Mouse (Mus musculus) hindbrain, embryonic 15.5 days (tissue): ENCODE data around the gene P2ry10b. TPM values are rescaled to one million over a fixed set of nuclear protein-coding genes. Genes with fewer than 3 reads are reported as not detected.

Source experiments
- ATAC-seq: fragments of 200-750 bp; cut with Nextera tagmentation; 2 replicates; pipeline ENCODE4 v1.8.0; 2017; ENCODE audit warnings: low read depth, moderate number of reproducible peaks, moderate TSS enrichment; ENCODE audit not compliant: low FRiP score
- H3K27ac ChIP-seq: fragments of 300-500 bp; sonication (generic); replicated peaks from 2 replicates; pipeline ENCODE4 v1.5.1; 2015; ENCODE audit warnings: mild to moderate bottlenecking, inconsistent platforms
- H3K27me3 ChIP-seq: fragments of 300-500 bp; sonication (generic); 2 replicates; pipeline ENCODE4 v1.6.1; 2015; ENCODE audit warnings: control low read depth, inconsistent platforms
- H3K36me3 ChIP-seq: fragments of 300-500 bp; sonication (generic); 2 replicates; pipeline ENCODE4 v1.6.1; 2015; ENCODE audit warnings: control low read depth, inconsistent platforms
- H3K4me1 ChIP-seq: fragments of 300-500 bp; sonication (generic); replicated peaks from 2 replicates; pipeline ENCODE4 v1.6.1; 2015; ENCODE audit warnings: control low read depth, inconsistent platforms
- H3K4me2 ChIP-seq: fragments of 300-500 bp; sonication (generic); 2 replicates; pipeline ENCODE4 v1.6.1; 2015; ENCODE audit warnings: moderate library complexity, mild to moderate bottlenecking, inconsistent platforms
- H3K4me3 ChIP-seq: fragments of 300-500 bp; sonication (generic); 2 replicates; pipeline ENCODE4 v1.5.1; 2015; ENCODE audit warnings: mild to moderate bottlenecking, inconsistent platforms
- H3K9ac ChIP-seq: fragments of 300-500 bp; sonication (generic); 2 replicates; pipeline ENCODE4 v1.6.1; 2015; ENCODE audit warnings: inconsistent platforms
- H3K9me3 ChIP-seq: fragments of 300-500 bp; sonication (generic); 2 replicates; pipeline ENCODE4 v1.6.1; 2016; ENCODE audit warnings: control low read depth, inconsistent platforms
- WGBS: fragments of 180-500 bp; shearing (Covaris S2); methylation state at CpG from one replicate; pipeline ENCODE4 v1.1.7; 2015; 5-methylcytosine and 5-hydroxymethylcytosine counted together
- polyA plus RNA-seq: library from polyadenylated mRNA; unstranded; fragments of >200 nt; fragmentation: Nextera tagmentation; extraction: Ambion mirVana; gene quantifications from 2 replicates; pipeline ENCODE4 v1.2.1, GENCODE M21; 2015

The P2ry10b gene
- polyA plus RNA-seq: 0.24 and 0.38 TPM in 2 replicates

DNA sequence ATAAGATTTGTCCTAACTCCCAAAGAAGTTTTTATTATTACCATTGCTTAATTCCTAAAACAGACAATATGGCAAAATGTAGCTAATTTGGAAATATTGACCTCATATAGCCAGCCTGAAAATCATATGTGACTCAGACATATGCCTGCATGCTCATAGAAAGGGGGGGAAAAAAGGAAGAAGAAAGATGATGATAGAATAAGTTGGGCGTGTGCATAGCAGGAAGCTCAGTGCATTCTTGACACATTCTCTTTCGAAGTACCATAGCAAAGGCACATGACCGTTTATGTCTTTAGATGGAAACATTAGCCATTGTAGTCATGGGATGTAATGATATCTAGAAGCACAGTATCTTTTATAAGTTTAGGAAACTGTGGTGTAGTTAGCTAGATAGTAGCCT, at the start of gene P2ry10b:
Gene P2ry10b, plus strand, starts transcription at position 247 of the 400 bp plus-strand sequence.
- Histone ChIP-seq H3K27me3 (no peaks in the 10 kb centered on the region), H3K36me3 (no peaks in the 10 kb centered on the region), H3K4me1 (no peaks in the 10 kb centered on the region), H3K4me2 (no peak within 1 kb of the TSS), H3K9me3 (no peaks in the 10 kb centered on the region), H3K4me3 (no peak within 1 kb of the TSS), H3K9ac (no peak within 1 kb of the TSS), H3K27ac (no peak within 1 kb of the TSS)
- WGBS: 89% methylated on average over 3 of the region's 3 CpGs
- ATAC-seq: no peak

DNA sequence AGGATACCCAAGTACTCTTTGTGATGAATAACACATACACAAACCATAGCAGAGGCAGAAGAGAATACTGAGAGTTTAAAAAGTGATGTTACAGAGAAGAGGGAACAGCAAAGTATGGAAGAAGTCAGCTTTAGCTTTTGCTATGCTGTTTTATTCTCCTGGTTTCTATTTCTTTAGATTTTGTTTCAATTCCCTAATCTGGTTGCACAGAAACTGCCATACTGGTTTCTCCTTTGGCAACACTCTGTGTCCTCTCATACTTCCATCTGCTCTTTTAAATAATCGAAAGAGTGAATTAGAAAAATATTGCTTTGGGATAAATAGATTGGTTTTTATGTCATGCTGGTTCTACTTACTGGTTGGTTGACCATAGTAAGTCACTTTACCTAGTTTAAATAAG, 32.4 kb upstream of the P2ry10b start:
- Histone ChIP-seq H3K4me1 (no peaks in the 10 kb centered on the region), H3K9me3 (no peaks in the 10 kb centered on the region), H3K27ac (no peak overlapping the region), H3K4me2 (no peak overlapping the region), H3K27me3 (no peaks in the 10 kb centered on the region), H3K9ac (no peak overlapping the region), H3K36me3 (no peaks in the 10 kb centered on the region), H3K4me3 (no peak overlapping the region)
- 91% methylated on average over 1 of the region's 1 CpGs for WGBS
- ATAC-seq: no peak

DNA sequence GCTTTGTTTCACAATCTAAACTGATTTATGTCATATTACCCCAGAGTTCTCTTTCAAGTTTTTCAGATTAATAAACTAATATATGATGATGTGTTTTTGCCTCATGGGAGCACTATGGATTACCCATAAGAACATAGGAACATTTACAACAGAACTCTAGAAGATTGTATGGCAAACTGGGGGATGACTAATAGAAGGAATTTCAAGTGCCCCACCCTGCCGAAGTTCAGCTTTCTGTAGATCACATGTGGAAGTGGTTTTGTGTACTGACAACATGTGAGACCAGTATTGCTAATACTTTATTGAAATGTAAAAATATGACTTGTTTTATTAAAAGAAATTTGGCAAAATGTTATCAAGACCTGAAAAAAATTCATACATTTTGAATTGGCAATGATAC, 31.7 kb upstream of the P2ry10b start:
- no peaks in the 10 kb centered on the region for H3K9me3 ChIP-seq
- no peak overlapping the region for H3K27ac ChIP-seq
- no peak overlapping the region for H3K4me3 ChIP-seq
- no peaks in the 10 kb centered on the region for H3K27me3 ChIP-seq
- WGBS: 90% methylated on average over 1 of the region's 1 CpGs
- ATAC-seq: no peak
- H3K4me2 ChIP-seq: no peak overlapping the region
- no peaks in the 10 kb centered on the region for H3K36me3 ChIP-seq
- H3K9ac ChIP-seq: no peak overlapping the region
- no peaks in the 10 kb centered on the region for H3K4me1 ChIP-seq

DNA sequence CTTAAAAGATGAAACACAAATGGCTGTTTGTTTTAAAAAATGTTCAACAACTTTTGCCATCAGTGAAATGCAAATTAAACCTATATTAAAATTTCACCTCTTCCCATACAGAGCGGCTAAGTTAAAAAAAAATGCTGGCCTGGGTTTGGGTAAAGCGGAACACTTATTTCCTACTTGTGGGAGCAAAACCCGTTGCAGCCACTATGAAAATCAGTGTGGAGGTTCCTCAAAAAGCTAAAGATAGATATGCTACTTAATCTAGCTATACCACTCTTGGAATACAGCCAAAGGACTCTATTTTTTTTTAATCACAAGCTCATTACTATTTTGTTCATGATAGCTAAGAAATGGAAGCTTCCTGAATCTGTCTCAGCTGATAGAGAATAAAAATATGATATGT, 5.5 kb upstream of the P2ry10b start:
- Histone ChIP-seq H3K27ac (no peak overlapping the region), H3K9ac (no peak overlapping the region), H3K4me2 (no peak overlapping the region), H3K36me3 (no peaks in the 10 kb centered on the region), H3K4me3 (no peak overlapping the region), H3K27me3 (no peaks in the 10 kb centered on the region), H3K9me3 (no peaks in the 10 kb centered on the region), H3K4me1 (no peaks in the 10 kb centered on the region)
- 79% methylated on average over 3 of the region's 3 CpGs for WGBS
- ATAC-seq: no peak

DNA sequence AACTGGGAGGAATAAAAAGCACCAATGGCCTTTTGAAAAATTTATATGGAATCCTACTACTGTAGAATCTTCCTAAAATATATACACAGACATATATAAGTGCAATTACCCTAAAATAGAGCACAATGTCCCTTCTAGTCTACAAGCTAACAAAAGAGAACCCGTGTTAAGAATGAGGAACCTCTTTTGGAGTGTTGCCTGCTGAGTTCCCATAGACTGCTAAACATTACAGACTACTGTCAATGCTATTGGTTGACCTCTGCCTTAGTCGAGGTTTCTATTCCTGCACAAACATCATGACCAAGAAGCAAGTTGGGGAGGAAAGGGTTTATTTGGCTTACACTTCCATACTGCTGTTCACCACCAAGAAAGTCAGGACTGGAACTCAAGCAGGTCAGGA, 4.8 kb upstream of the P2ry10b start:
- no peak overlapping the region for H3K4me3 ChIP-seq
- no peaks in the 10 kb centered on the region for H3K9me3 ChIP-seq
- H3K27me3 ChIP-seq: no peaks in the 10 kb centered on the region
- no peak for ATAC-seq
- no peak overlapping the region for H3K4me2 ChIP-seq
- H3K9ac ChIP-seq: no peak overlapping the region
- WGBS: 72% methylated on average over 2 of the region's 2 CpGs
- no peaks in the 10 kb centered on the region for H3K36me3 ChIP-seq
- no peak overlapping the region for H3K27ac ChIP-seq
- H3K4me1 ChIP-seq: no peaks in the 10 kb centered on the region

DNA sequence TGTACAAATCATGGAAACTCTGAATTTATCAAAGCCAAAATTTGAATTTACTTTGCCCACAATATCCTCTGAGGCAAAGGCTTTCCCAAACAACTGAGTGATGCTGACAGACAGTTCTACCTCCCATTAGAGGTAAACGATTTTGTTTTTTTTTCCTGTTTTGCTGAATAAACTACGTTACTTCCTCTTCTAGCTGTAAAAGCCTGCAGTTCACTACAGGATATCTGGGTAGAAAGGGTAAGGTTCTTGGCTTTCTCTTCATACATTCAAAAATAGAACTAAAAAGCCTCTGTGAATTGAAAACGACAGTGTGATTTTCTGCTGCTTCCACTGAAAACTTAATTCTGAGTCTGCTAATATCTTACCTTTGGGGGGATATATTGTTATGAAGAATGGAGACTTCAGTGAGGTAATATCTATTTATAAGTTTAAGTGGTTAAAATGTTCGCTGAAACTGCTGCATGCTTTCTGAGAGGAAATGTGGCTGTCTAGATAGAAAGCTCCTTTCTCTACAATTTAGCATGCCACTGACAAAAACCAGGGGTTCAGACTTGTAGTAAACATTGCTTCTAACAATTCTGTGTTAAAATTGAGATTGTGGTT, 765 bp downstream of the P2ry10b start:
- H3K4me1 ChIP-seq: no peaks in the 10 kb centered on the region
- no peak overlapping the region for H3K9ac ChIP-seq
- H3K36me3 ChIP-seq: no peaks in the 10 kb centered on the region
- no peak overlapping the region for H3K4me3 ChIP-seq
- H3K27ac ChIP-seq: no peak overlapping the region
- 68% methylated on average over 4 of the region's 4 CpGs for WGBS
- ATAC-seq: no peak
- no peaks in the 10 kb centered on the region for H3K27me3 ChIP-seq
- no peaks in the 10 kb centered on the region for H3K9me3 ChIP-seq
- no peak overlapping the region for H3K4me2 ChIP-seq

DNA sequence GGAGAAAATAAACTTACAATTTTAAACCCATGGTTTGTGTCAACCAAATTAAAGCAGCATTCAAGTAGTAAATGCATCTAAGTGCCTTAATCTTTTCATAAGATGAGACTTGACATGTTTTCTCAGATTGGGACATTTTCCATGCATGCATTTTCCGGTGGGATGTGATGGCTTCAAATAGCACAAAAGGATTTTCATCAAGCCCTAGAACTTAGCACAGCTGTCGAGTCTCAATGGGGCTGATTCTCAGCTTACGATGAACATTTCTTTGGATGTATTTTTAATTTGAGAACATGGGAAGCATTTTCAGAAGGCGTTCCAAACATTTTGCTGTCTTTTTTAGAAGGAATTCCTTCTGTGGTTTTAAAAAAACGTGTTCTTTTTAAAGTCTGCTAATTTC, 1.3 kb downstream of the P2ry10b start:
- Histone ChIP-seq H3K4me3 (no peak overlapping the region), H3K4me1 (no peaks in the 10 kb centered on the region), H3K27me3 (no peaks in the 10 kb centered on the region), H3K4me2 (no peak overlapping the region), H3K36me3 (no peaks in the 10 kb centered on the region), H3K9ac (no peak overlapping the region), H3K9me3 (no peaks in the 10 kb centered on the region), H3K27ac (no peak overlapping the region)
- WGBS: 60% methylated on average over 5 of the region's 5 CpGs
- ATAC-seq: no peak

DNA sequence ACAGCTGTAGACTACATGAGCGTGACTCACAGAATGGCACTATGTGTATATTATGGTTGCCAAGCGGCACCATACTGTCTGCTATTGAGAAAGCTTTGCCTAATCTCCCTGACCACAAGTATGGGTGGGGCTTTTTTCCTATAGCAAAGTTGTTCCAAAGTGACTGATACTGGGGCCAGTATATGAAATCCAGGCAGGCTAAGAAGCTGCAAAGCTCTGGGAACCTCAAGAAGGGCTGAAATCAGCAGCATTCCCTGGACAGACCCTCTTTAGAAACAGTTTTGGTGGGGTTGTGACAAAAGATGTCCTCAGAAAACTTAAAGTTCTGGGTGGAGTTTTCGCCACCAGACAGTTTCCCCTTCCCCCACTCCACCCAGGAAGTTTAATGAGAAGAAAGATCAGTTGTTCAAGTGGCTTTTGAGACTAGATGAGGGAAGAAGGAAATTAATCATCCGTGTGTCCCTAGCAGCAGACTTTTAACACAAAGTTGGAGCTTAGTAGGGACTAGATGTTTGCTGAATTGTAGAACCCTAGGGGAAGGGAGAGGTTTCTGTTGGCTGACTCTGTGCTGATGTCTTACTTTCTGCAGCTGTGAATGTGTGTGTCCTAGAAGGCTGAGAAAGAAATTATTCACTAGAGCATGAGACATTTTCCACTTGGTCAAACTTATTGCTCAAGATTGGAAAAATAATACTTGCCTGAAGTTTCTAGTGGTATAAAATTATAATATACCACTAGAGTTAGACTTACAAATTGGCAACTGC, 2.2 kb downstream of the P2ry10b start:
- no peak overlapping the region for H3K4me3 ChIP-seq
- 68% methylated on average over 4 of the region's 4 CpGs for WGBS

DNA sequence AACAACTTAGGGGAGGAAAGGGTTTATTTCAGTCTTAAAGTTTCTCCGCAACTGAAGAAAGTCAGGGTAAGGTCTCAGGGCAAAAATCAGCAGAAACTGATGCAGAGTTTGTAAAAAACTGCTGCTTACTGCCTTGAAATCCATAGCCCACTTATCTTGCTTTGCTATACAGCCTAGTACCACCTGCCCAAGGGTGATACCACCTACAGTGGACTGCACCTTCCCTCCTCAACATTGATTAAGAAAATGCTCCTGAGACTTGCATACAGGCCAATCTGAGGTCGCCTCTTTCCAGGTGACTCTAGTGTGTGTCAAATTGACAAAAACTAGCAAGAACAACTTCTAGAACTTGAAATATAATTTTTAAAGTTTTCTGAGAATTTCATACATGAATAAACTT, 7.3 kb downstream of the P2ry10b start:
- Histone ChIP-seq H3K4me1 (no peaks in the 10 kb centered on the region), H3K9ac (no peak overlapping the region), H3K36me3 (no peaks in the 10 kb centered on the region), H3K9me3 (no peaks in the 10 kb centered on the region), H3K27ac (no peak overlapping the region), H3K4me3 (no peak overlapping the region), H3K4me2 (no peak overlapping the region), H3K27me3 (no peaks in the 10 kb centered on the region)
- 84% methylated on average over 2 of the region's 2 CpGs for WGBS
- ATAC-seq: no peak

More for the DNA sequence above, 2.2 kb downstream of the P2ry10b start:
- Histone ChIP-seq H3K36me3 (no peaks in the 10 kb centered on the region), H3K9ac (no peak overlapping the region), H3K27me3 (no peaks in the 10 kb centered on the region), H3K9me3 (no peaks in the 10 kb centered on the region), H3K27ac (no peak overlapping the region), H3K4me1 (no peaks in the 10 kb centered on the region), H3K4me2 (no peak overlapping the region)
- no peak for ATAC-seq

DNA sequence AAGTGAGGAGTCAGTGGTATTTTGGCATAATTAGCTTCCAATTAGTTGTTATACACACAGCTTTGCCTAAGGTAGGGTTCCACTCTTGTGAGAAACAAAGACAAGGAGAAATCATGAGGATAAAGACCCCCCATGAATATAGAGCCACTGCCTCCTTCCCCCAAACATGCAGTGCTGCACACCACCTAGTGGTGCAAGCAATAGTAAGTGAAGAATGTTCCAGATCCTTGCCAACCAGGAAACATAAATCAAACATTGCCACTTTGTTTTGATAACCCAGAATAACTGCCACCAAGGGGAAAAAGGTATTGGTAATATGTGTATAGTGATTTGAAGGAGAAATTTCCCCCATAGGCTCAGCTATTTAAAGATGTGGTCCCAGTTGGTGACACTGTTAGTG, 11.8 kb downstream of the P2ry10b start:
- H3K27ac ChIP-seq: no peak overlapping the region
- H3K9me3 ChIP-seq: no peaks in the 10 kb centered on the region
- H3K36me3 ChIP-seq: no peaks in the 10 kb centered on the region
- no peak for ATAC-seq
- no peaks in the 10 kb centered on the region for H3K4me1 ChIP-seq
- no peak overlapping the region for H3K9ac ChIP-seq
- H3K27me3 ChIP-seq: no peaks in the 10 kb centered on the region
- H3K4me3 ChIP-seq: no peak overlapping the region
- no peak overlapping the region for H3K4me2 ChIP-seq

DNA sequence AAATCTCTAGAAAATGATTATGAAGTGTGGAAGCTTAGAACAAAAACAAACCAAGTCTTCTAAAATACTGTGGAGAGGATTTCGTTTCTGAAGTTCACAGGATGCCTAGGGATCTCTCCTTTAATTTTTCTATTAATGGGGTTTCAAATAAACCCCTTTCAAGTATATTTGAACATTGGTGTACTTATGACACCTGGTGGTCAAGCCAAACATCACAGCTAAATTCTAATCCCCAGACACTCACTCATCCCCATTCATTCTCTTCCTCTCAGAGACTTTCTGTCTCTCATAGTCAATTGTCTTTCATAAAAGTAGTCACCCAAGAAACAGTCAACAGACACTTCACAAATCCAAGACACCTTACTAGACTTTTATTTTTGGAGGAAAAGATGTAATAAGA, 19.6 kb downstream of the P2ry10b start:
- H3K9ac ChIP-seq: no peak overlapping the region
- no peak overlapping the region for H3K4me3 ChIP-seq
- 18% methylated on average over 1 of the region's 1 CpGs for WGBS
- H3K4me2 ChIP-seq: no peak overlapping the region
- no peaks in the 10 kb centered on the region for H3K27me3 ChIP-seq
- no peaks in the 10 kb centered on the region for H3K9me3 ChIP-seq
- no peak overlapping the region for H3K27ac ChIP-seq
- no peaks in the 10 kb centered on the region for H3K4me1 ChIP-seq
- no peak for ATAC-seq
- no peaks in the 10 kb centered on the region for H3K36me3 ChIP-seq

DNA sequence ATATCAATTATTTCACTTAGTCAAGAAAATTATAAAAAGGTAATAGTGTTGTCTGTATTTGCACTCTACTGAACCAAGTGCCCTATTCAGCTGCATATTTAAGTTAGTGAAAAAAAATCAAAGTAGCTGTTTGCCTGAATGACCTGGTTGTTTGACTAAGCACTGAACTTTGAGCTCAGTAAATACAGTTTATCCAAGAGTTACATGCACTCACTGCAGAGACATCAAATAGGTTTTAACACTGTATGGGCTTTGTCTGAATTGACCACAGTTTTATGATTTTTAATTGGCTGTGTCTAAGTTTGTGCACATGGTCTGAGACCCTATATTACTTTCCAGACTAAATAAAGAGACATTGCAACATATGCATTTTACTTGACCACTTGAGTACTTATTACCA, 20.4 kb downstream of the P2ry10b start:
- H3K4me2 ChIP-seq: no peak overlapping the region
- no peak for ATAC-seq
- H3K4me1 ChIP-seq: no peaks in the 10 kb centered on the region
- no peak overlapping the region for H3K4me3 ChIP-seq
- H3K27me3 ChIP-seq: no peaks in the 10 kb centered on the region
- H3K36me3 ChIP-seq: no peaks in the 10 kb centered on the region
- H3K27ac ChIP-seq: no peak overlapping the region
- H3K9me3 ChIP-seq: no peaks in the 10 kb centered on the region
- H3K9ac ChIP-seq: no peak overlapping the region

DNA sequence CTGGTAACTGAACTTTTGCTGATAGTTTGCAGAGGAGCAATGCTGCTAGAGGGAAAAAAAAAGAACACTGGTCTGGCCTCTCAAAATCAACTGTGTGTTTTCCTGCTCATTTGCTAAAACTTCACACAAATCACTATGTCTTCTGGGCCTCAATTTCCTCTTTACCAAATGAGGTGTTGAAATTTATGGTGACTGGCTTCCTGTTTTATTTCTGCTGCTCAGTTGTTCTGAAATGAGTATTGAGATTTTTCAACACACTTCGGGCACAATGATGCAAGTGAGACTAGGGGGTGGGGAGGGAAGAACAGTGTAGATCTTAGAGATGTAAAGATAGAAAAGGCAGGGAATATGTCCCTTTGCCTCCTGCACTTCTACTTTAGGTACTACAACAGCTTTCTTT, 30.0 kb downstream of the P2ry10b start:
- no peaks in the 10 kb centered on the region for H3K27me3 ChIP-seq
- H3K36me3 ChIP-seq: no peaks in the 10 kb centered on the region
- H3K4me3 ChIP-seq: no peak overlapping the region
- no peak overlapping the region for H3K27ac ChIP-seq
- ATAC-seq: no peak
- no peak overlapping the region for H3K4me2 ChIP-seq
- WGBS: 81% methylated on average over 1 of the region's 1 CpGs
- H3K4me1 ChIP-seq: no peaks in the 10 kb centered on the region
- H3K9ac ChIP-seq: no peak overlapping the region
- no peaks in the 10 kb centered on the region for H3K9me3 ChIP-seq
